Mouse (Mus musculus): ENCODE results near the gene Swi5. TPM values are rescaled to one million over a fixed set of nuclear protein-coding genes. Genes with fewer than 3 reads are reported as not detected.
A peak's percentile ranks its signal among the peaks of the same experiment; 100 is the strongest.

Gene Swi5
- polyA plus RNA-seq (2015; fragmentation: Nextera tagmentation; extraction: Ambion mirVana): 436 and 445 TPM in 2 replicates

DNA sequence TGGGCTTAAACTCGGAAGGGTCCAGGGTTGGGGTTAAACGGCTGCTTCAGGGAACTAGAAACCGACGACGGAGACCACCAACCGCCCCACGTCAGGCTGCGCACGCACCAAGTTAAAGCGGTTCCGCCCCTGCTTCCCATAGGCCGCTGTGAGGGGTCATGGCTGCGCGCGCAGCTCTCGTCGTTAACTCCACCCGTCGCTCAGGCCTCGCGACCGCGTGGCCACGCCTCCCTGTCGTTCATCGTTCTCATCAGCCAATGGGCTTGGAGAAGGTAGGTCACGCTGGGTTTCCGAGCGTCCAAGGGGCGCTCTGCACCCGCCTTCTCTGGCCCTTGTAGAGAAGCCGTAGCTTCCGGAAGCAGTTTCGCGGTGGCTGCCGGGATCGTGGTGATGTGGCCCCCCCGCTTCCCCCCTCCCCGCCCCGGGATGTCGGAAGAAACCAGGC, at the start of gene Swi5:
Swi5 (minus strand) TSS at position 153 of the 445 bp plus-strand sequence.
- WGBS: under 1% methylated on average over 41 of the region's 41 CpGs
- TF ChIP-seq CTCF (IDR thresholded peaks at IDR 0.05; ENCODE audit: low read depth): 0 out of 2 replicates have a peak, but pooled peaks have one; percentile 1
- H3K36me3 ChIP-seq (ENCODE audit: insufficient read depth, low read length): peaks cover 6% of the 10 kb centered on the region; the same call in 1 of the 2 replicates
- DNase-seq (ENCODE audit: low spot score): peak; percentile 100
- H3K27me3 ChIP-seq (ENCODE audit: insufficient read depth, low read length): no peaks in the 10 kb centered on the region
- ATAC-seq (replicated peaks; ENCODE audit: low FRiP score, low read depth): peak; percentile 98
- H3K27ac ChIP-seq: peak within 1 kb of the TSS; percentile 89
- peak within 1 kb of the TSS; percentile 91 for H3K9ac ChIP-seq (ENCODE audit: low read depth, low read length)
- H3K4me1 ChIP-seq (replicated peaks; ENCODE audit: insufficient read depth, low read length): peaks cover 8% of the 10 kb centered on the region
- H3K9me3 ChIP-seq (replicated peaks; ENCODE audit: low read length): no peaks in the 10 kb centered on the region
- H3K4me2 ChIP-seq (ENCODE audit: low read length): peak within 1 kb of the TSS; percentile 91
- peak within 1 kb of the TSS; percentile 86 for H3K4me3 ChIP-seq (replicated peaks; ENCODE audit: low read depth, low read length)

DNA sequence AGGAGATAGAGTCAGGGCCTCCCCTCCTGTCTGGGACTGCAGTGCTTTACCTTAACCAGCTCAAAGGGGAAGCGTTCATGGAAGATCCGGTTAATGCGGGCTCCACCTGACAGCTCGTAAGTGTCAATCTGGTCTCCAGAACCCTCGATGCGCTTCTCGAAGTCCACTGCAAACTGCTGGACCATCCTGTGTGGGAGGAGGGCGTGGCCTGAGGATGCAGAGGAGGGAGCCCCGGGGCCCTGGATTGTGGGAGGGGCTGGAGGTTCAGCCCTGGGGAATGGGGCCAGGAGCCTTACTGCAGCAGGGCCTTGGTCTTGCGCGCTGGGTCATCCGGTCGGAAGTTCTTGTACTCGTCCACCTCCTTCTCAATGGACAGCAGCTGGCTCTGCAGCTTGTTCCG, 48.0 kb upstream of the Swi5 start:
- 33% methylated on average over 15 of the region's 15 CpGs for WGBS
- DNase-seq (ENCODE audit: low spot score) (peak; percentile 52), ATAC-seq (replicated peaks; ENCODE audit: low FRiP score, low read depth) (no peak)
- H3K27me3 ChIP-seq (ENCODE audit: insufficient read depth, low read length): no peaks in the 10 kb centered on the region
- no peaks in the 10 kb centered on the region for H3K4me1 ChIP-seq (replicated peaks; ENCODE audit: insufficient read depth, low read length)
- no peak overlapping the region for H3K9ac ChIP-seq (ENCODE audit: low read depth, low read length)
- no peaks in the 10 kb centered on the region for H3K36me3 ChIP-seq (ENCODE audit: insufficient read depth, low read length)
- H3K4me2 ChIP-seq (ENCODE audit: low read length): no peak overlapping the region
- no peak overlapping the region for H3K27ac ChIP-seq
- H3K9me3 ChIP-seq (replicated peaks; ENCODE audit: low read length): no peaks in the 10 kb centered on the region
- TF ChIP-seq CTCF (IDR thresholded peaks at IDR 0.05; ENCODE audit: low read depth): no peak
- H3K4me3 ChIP-seq (replicated peaks; ENCODE audit: low read depth, low read length): no peak overlapping the region

DNA sequence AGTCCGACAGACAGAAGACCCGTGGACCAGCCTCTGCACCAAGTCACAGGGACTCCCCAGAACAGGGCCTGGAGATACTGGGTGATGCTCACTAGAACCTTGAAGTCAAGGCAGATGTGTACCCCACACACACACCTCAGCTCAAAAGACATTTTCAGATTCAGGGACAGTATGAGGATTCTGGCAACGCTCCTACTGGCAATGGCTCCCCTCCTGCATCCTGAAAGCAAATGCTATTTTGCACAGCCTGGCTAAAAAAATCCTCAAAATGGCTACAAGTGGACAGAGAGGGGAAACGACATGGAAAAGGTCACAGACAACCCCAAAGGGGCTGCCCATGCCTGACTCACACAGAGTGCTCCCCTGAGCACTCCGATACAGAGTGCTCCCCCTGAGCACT, 44.3 kb upstream of the Swi5 start:
- no peaks in the 10 kb centered on the region; the same call in 1 of the 2 replicates for H3K4me1 ChIP-seq (replicated peaks; ENCODE audit: insufficient read depth, low read length)
- ATAC-seq (replicated peaks; ENCODE audit: low FRiP score, low read depth): no peak
- no peak overlapping the region for H3K4me3 ChIP-seq (replicated peaks; ENCODE audit: low read depth, low read length)
- 82% methylated on average over 5 of the region's 5 CpGs for whole genome bisulfite sequencing
- no peaks in the 10 kb centered on the region for H3K9me3 ChIP-seq (replicated peaks; ENCODE audit: low read length)
- no peak overlapping the region for H3K4me2 ChIP-seq (ENCODE audit: low read length)
- no peaks in the 10 kb centered on the region for H3K27me3 ChIP-seq (ENCODE audit: insufficient read depth, low read length)
- DNase-seq (ENCODE audit: low spot score): no peak
- H3K27ac ChIP-seq: no peak overlapping the region
- no peak for TF ChIP-seq CTCF (IDR thresholded peaks at IDR 0.05; ENCODE audit: low read depth)
- no peak overlapping the region for H3K9ac ChIP-seq (ENCODE audit: low read depth, low read length)
- H3K36me3 ChIP-seq (ENCODE audit: insufficient read depth, low read length): no peaks in the 10 kb centered on the region

DNA sequence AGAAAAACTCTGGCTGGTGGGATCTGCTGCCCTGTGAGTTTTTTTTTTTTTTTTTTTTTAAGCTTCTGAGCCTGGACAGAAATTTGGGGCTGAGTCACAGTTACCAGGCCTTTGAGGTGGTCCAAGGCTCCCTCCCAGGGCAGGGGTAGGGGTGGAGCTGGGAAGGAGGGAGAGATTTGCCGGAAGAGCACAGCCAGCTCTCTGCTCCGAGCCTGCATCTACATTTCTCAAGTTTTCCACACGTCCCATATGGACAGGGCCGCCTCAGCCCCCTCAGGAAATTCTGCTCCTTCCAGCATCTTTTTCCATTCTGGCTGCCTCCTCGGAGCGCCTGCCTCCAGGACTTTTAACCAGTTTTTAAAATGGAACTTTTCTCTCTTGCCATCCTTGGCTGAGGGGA, 41.7 kb upstream of the Swi5 start:
- Histone ChIP-seq H3K4me2 (ENCODE audit: low read length) (no peak overlapping the region), H3K9ac (ENCODE audit: low read depth, low read length) (no peak overlapping the region), H3K27me3 (ENCODE audit: insufficient read depth, low read length) (no peaks in the 10 kb centered on the region), H3K27ac (no peak overlapping the region), H3K9me3 (replicated peaks; ENCODE audit: low read length) (no peaks in the 10 kb centered on the region), H3K36me3 (ENCODE audit: insufficient read depth, low read length) (no peaks in the 10 kb centered on the region), H3K4me3 (replicated peaks; ENCODE audit: low read depth, low read length) (no peak overlapping the region), H3K4me1 (replicated peaks; ENCODE audit: insufficient read depth, low read length) (no peaks in the 10 kb centered on the region; the same call in 1 of the 2 replicates)
- no peak for TF ChIP-seq CTCF (IDR thresholded peaks at IDR 0.05; ENCODE audit: low read depth)
- 41% methylated on average over 6 of the region's 6 CpGs for WGBS
- DNase-seq (ENCODE audit: low spot score): no peak
- no peak for ATAC-seq (replicated peaks; ENCODE audit: low FRiP score, low read depth)

DNA sequence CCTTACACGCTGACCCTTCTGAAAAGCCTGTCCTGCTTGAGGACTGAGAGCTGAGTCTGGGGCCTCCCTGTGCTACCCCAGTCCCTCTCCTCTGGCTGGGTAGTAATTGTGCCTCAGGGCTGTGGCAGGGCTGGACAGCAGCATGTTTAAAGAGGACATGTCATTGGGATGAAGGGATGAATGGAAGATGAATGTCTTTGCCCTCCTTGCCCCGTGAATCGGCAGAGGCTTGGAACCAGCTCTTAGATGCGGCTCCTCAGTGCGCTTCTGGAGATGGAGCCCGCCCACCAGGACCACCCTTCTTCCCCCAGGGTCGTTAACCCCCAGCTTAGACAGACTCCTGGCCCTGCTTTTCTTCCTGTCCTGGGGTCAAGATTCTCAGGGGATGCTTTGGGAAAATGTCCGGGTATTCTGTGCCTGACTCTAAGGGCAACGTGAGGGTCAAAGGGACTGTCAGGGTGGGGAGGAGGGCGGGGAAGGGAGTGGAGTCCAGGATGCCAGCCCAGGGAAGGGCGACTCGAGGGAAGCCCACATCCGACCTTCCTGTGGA, 41.1 kb upstream of the Swi5 start:
- no peaks in the 10 kb centered on the region for H3K36me3 ChIP-seq (ENCODE audit: insufficient read depth, low read length)
- no peak overlapping the region for H3K4me3 ChIP-seq (replicated peaks; ENCODE audit: low read depth, low read length)
- H3K4me1 ChIP-seq (replicated peaks; ENCODE audit: insufficient read depth, low read length): no peaks in the 10 kb centered on the region; the same call in 1 of the 2 replicates
- no peak overlapping the region for H3K4me2 ChIP-seq (ENCODE audit: low read length)
- WGBS: 19% methylated on average over 13 of the region's 13 CpGs
- no peaks in the 10 kb centered on the region for H3K27me3 ChIP-seq (ENCODE audit: insufficient read depth, low read length)
- no peak overlapping the region for H3K9ac ChIP-seq (ENCODE audit: low read depth, low read length)
- no peaks in the 10 kb centered on the region for H3K9me3 ChIP-seq (replicated peaks; ENCODE audit: low read length)
- no peak for TF ChIP-seq CTCF (IDR thresholded peaks at IDR 0.05; ENCODE audit: low read depth)
- H3K27ac ChIP-seq: no peak overlapping the region
- DNase-seq (ENCODE audit: low spot score): no peak
- no peak for ATAC-seq (replicated peaks; ENCODE audit: low FRiP score, low read depth)

DNA sequence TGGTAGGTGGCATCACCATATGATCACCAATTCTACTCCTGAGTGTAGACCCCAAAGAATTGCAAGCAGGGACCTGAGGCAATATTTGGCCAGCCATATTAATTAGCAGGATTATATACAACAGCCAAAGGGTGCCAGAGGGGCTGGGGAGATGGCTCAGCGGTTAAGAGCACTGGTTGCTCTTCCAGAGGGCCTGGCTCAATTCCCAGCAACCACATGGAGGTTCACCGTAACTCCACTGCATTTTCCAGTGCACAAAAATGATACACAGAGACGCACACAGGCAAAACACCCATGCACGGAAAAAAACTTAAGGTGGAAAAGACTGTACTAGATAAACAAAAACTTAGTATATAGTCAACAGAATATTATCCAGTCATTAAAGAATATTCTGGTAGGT, 39.3 kb upstream of the Swi5 start:
- Histone ChIP-seq H3K4me2 (ENCODE audit: low read length) (no peak overlapping the region), H3K9ac (ENCODE audit: low read depth, low read length) (no peak overlapping the region), H3K4me3 (replicated peaks; ENCODE audit: low read depth, low read length) (no peak overlapping the region), H3K9me3 (replicated peaks; ENCODE audit: low read length) (no peaks in the 10 kb centered on the region), H3K4me1 (replicated peaks; ENCODE audit: insufficient read depth, low read length) (no peaks in the 10 kb centered on the region; the same call in 1 of the 2 replicates), H3K27ac (no peak overlapping the region), H3K36me3 (ENCODE audit: insufficient read depth, low read length) (no peaks in the 10 kb centered on the region), H3K27me3 (ENCODE audit: insufficient read depth, low read length) (no peaks in the 10 kb centered on the region)
- DNase-seq (ENCODE audit: low spot score) (no peak), ATAC-seq (replicated peaks; ENCODE audit: low FRiP score, low read depth) (no peak)
- WGBS: 76% methylated on average over 4 of the region's 4 CpGs
- TF ChIP-seq CTCF (IDR thresholded peaks at IDR 0.05; ENCODE audit: low read depth): no peak
